Mouse (Mus musculus): ENCODE measurements at regions not wholly inside any gene's neighbourhood (a gene's known extent, or its start where the extent isn't known, plus 50 kb on each side); places are given as distances from the start of the nearest gene placed in this dataset.
"Not testable (repeated sequence)": the region's sequence is repeated elsewhere in the genome, so short reads cannot be mapped to it uniquely, and the experiment has no call there.

- not testable (repeated sequence) for DNase-seq (ENCODE audit: low spot score in 2 of 2)
These were observed 1759.9 kb upstream of the Slc39a10 start for GRCm38 (mm10) chr1:48652545-48652944.

GRCm38 (mm10) chr1:48651387-48651786, 1758.7 kb upstream of the Slc39a10 start:
- DNase-seq (ENCODE audit: low spot score in 2 of 2): no peak

- no peak for DNase-seq (ENCODE audit: low spot score in 2 of 2)
These were observed 1724.5 kb upstream of the Slc39a10 start for GRCm38 (mm10) chr1:48617156-48617555.

GRCm38 (mm10) chr1:48609026-48609425, 1716.4 kb upstream of the Slc39a10 start:
- DNase-seq (ENCODE audit: low spot score in 2 of 2): peak; percentile 26 to 48

All from right cerebral cortex, adult 2 months (tissue).